Mouse (Mus musculus) olfactory bulb, adult 2 months (tissue): ENCODE results near the gene Eef1e1.

Experiments
- CTCF ChIP-seq: fragments of 200-500 bp; IDR thresholded peaks from 2 replicates; pipeline ENCODE4 v1.5.1; 2012; ENCODE audit warnings: low read depth, mild to moderate bottlenecking, low read length, moderate library complexity; ENCODE audit not compliant: insufficient read depth
- POLR2A ChIP-seq: fragments of 200-500 bp; IDR thresholded peaks from 2 replicates; pipeline ENCODE4 v1.6.1; 2012; ENCODE audit warnings: mild to moderate bottlenecking, low read depth, low read length, moderate library complexity; ENCODE audit not compliant: insufficient read depth

DNA sequence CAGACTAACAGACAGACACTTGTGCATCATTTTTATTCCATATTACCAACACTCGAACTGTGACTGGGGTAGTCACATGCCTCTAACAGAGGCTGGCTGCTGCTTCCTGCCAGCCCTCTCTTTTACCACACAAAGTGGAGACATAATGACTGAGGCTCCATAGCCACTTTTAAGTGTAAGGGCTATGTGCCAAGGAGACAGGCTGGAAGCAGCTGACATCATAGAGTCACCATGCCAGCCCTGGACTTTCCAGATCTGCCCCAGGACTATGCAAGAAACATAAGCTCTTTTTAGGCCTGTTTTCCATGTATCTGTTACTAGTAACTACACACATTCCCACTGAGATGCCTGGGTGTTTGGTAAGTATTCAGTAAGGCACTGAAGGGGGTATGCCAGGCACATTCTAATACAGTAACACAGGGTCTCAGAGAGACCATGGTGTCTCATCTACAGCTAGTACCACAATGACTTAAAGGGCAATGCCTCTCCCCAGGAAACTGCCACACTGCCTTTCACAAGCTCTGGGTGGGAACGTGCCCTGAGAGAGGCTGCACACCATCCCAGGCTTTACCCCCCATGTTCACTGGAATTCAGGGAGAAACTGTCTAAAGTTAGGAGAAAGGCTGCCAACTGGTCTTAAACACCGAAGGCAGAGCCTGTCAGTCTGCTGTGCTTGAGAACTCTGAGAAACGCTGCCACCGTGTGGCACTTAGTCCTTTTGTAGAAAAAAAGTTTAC lies 33.2 kb downstream of the Eef1e1 start:
- TF ChIP-seq POLR2A (no peak), CTCF (0 out of 2 replicates have a peak, but pooled peaks have one; percentile 20)
